Mouse (Mus musculus) layer of hippocampus, adult 6 months (tissue): ENCODE data around the gene Kirrel. TPM values are rescaled to one million over a fixed set of nuclear protein-coding genes. Genes with fewer than 3 reads are reported as not detected.

Experiments used
- long read RNA-seq, 2 experiments: library from polyadenylated mRNA; unstranded; transcript quantifications; one replicate each; pipeline ENCODE4 v2.0.0; 2019 to 2020
- polyA plus RNA-seq: library from polyadenylated mRNA; unstranded; fragments of <200 nt; fragmentation: Nextera tagmentation; gene quantifications from 2 replicates; pipeline ENCODE4 v1.2.3, GENCODE M21; 2021

Kirrel gene
- 0.19 and 0.24 TPM in 2 replicates for polyA plus RNA-seq
- long read RNA-seq, experiment 1: 0 reads
- long read RNA-seq, experiment 2: 0 reads

GRCm38 (mm10) chr3:87174096-87174768 lies at the start of gene Kirrel:
TSS of gene Kirrel (minus strand) at chr3:87174747.

Other genes with a start within 250 kb of the Kirrel start
- gene Cd1d1, start 175.3 kb downstream of the Kirrel start, polyA plus RNA-seq: 0.93 and 1.2 TPM in 2 replicates
- 33.0 and 36.5 TPM in 2 replicates for gene Fcrls, start 89.0 kb upstream of the Kirrel start, polyA plus RNA-seq
- gene Cd5l, start 183.1 kb upstream of the Kirrel start, polyA plus RNA-seq: not detected in 2 replicates
- 0.43 and 0.68 TPM in 2 replicates for gene Fcrl1, start 201.6 kb upstream of the Kirrel start, polyA plus RNA-seq